Mouse (Mus musculus): Measurements from ENCODE around the gene Mfsd6.

DNA sequence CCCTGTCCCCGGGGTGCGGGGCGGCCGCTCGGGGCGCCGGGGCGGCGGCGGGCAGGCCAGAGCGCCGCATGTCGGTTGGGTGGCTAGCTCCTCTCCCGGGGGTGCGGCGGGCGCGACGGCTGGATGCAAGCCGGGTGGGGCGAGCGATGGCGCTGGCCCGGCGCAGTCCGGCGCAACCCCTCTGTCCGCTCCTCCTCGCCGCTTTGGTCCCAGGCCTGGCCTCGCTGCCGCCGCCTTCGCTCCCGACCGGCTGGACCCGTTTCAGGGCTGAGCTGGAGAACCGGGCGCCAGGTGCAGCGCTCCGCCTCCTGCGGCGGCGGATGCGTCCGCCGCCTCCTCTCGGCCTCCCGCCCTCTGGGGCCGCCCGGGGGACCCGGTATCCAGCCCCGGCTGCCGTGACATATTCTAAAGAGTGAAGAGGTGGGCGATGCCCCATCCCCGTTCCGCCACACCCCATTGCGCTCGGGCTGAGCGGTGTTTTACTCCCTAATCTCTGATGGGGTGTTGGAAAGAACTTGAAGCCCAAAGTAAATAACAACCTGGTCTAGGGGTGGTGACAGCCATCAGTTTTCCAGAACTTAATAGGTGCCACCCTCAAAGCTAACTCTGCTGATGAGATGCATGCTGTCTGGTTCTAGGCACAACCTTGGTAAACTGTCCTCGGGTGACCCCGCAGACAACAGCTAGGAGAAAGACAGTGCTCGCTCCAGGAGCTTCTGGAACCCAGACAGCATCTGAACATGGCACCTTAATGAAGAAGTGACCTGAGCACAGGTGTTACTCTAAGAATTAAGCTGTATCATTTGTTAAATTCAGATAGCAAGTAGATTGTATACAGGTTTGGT lies at the start of gene Mfsd6:
- no peak for TF ChIP-seq MAFK (IDR thresholded peaks at IDR 0.05; ENCODE audit: insufficient read depth, low read depth, low read length)
- TF ChIP-seq CHD2 (IDR thresholded peaks at IDR 0.05; ENCODE audit: low read depth, low read length), result no peak
- TF ChIP-seq ZNF384 (IDR thresholded peaks at IDR 0.05; ENCODE audit: low read depth, low read length), result no peak

Measured in ES-E14 (cell line).